Mouse (Mus musculus): ENCODE results near the gene Gm32687. TPM values are rescaled to one million over a fixed set of nuclear protein-coding genes. Genes with fewer than 3 reads are reported as not detected.
"Not testable (repeated sequence)": the region's sequence is repeated elsewhere in the genome, so short reads cannot be mapped to it uniquely, and the experiment has no call there.

Gm32687 gene
- total RNA-seq (2012; rRNA removed): not detected in 2 replicates

- DNase-seq (ENCODE audit: low read depth, low spot score); H3K27ac ChIP-seq (ENCODE audit: insufficient read depth, low read depth, low read length, poor library complexity, severe bottlenecking); in situ Hi-C loops (cut with MboI; ENCODE audit: low sequenced_read_pairs in 2 of 2, unreplicated experiment in 2 of 2); H3K9ac ChIP-seq (ENCODE audit: insufficient read depth, low read depth, low read length, poor library complexity, severe bottlenecking); H3K36me3 ChIP-seq (ENCODE audit: control insufficient read depth, insufficient read depth, low read length, poor library complexity, severe bottlenecking); H3K9me3 ChIP-seq (ENCODE audit: control insufficient read depth, insufficient read depth, low read depth, low read length); H3K4me3 ChIP-seq (ENCODE audit: insufficient read depth in 1 of 2, low read depth in 1 of 2, low read length in 2 of 2, poor library complexity in 1 of 2, severe bottlenecking in 1 of 2); H3K4me1 ChIP-seq (ENCODE audit: control insufficient read depth in 2 of 2, insufficient read depth in 2 of 2, low read length in 2 of 2, poor library complexity in 1 of 2): not testable (repeated sequence)
Measured at GRCm38 (mm10) chr10:81863409-81864407, at the start of gene Gm32687. Gm32687 (plus strand) TSS chr10:81863934.

- H3K27ac ChIP-seq (ENCODE audit: insufficient read depth, low read depth, low read length, poor library complexity, severe bottlenecking); in situ Hi-C loops (cut with MboI; ENCODE audit: low sequenced_read_pairs in 2 of 2, unreplicated experiment in 2 of 2); H3K4me1 ChIP-seq (ENCODE audit: control insufficient read depth in 2 of 2, insufficient read depth in 2 of 2, low read length in 2 of 2, poor library complexity in 1 of 2); DNase-seq (ENCODE audit: low read depth, low spot score); H3K36me3 ChIP-seq (ENCODE audit: control insufficient read depth, insufficient read depth, low read length, poor library complexity, severe bottlenecking); H3K9me3 ChIP-seq (ENCODE audit: control insufficient read depth, insufficient read depth, low read depth, low read length); H3K9ac ChIP-seq (ENCODE audit: insufficient read depth, low read depth, low read length, poor library complexity, severe bottlenecking); H3K4me3 ChIP-seq (ENCODE audit: insufficient read depth in 1 of 2, low read depth in 1 of 2, low read length in 2 of 2, poor library complexity in 1 of 2, severe bottlenecking in 1 of 2): not testable (repeated sequence)
Measured at GRCm38 (mm10) chr10:81846219-81846618, 17.5 kb upstream of the Gm32687 start.

DNA sequence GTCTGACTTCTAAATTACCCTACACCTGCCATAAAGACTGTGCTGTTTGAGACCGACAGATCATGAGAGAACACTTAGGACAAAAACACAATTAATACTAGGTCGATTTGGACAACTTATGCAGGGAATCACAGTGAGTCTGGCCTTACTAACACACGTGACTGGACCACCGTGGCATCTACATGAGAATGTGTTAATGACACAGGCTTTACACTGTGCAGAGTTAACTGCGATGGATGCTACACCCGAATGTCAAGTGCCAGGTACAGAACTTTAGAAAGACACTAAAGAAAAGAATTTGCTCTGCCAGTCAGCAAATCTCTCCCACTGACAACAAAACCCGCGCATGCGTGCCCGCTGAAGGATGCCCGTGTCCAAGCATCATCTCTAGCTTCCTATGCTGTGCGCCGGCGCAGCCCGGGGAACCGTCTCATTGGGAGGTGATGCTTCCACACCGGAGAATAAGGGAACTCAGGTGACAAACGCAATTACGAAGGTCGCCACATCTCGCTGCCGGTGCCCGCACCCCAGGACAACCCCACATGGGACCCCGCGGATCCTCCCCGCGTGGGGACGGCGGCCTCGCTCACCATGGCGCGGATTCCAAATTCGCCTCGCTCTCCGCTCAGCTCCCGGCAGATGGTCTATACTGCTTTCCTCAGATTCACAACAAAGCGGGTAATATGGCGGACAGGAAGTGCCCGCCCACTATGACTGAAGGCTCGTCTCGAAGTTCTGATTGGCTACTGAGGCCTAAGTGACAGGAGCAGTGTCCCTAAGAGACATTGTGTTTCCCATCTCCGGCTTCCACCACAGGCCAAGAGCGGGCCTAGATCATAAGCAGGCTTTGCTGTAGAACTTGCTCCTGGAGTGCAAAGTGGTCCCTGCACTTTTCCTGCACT, 66.4 kb downstream of the Gm32687 start, which contains the start of gene Zfp781:
Zfp781 (minus strand) TSS at position 639 of the 902 bp plus-strand sequence.
- H3K9me3 ChIP-seq (ENCODE audit: control insufficient read depth, insufficient read depth, low read depth, low read length); DNase-seq (ENCODE audit: low read depth, low spot score); in situ Hi-C loops (cut with MboI; ENCODE audit: low sequenced_read_pairs in 2 of 2, unreplicated experiment in 2 of 2): not testable (repeated sequence)

More for the DNA sequence above, 66.4 kb downstream of the Gm32687 start, which contains the start of gene Zfp781:
- H3K4me1 ChIP-seq (ENCODE audit: control insufficient read depth in 2 of 2, insufficient read depth in 2 of 2, low read length in 2 of 2, poor library complexity in 1 of 2); H3K9ac ChIP-seq (ENCODE audit: insufficient read depth, low read depth, low read length, poor library complexity, severe bottlenecking); H3K36me3 ChIP-seq (ENCODE audit: control insufficient read depth, insufficient read depth, low read length, poor library complexity, severe bottlenecking); H3K27ac ChIP-seq (ENCODE audit: insufficient read depth, low read depth, low read length, poor library complexity, severe bottlenecking); H3K4me3 ChIP-seq (ENCODE audit: insufficient read depth in 1 of 2, low read depth in 1 of 2, low read length in 2 of 2, poor library complexity in 1 of 2, severe bottlenecking in 1 of 2): not testable (repeated sequence)

Other genes starting within 250 kb of the Gm32687 start
- 14.5 and 16.7 TPM in 2 replicates for gene Sirt6, start 236.1 kb upstream of the Gm32687 start, total RNA-seq (2012; rRNA removed)
- gene Ankrd24, start 235.4 kb upstream of the Gm32687 start, total RNA-seq (2012; rRNA removed): 14.4 and 18.6 TPM in 2 replicates
- gene Gm10778, start 214.9 kb upstream of the Gm32687 start, total RNA-seq (2012; rRNA removed): 5.3 and 5.5 TPM in 2 replicates
- gene Zfp433, start 159.1 kb upstream of the Gm32687 start, total RNA-seq (2012; rRNA removed): 6.1 and 7.3 TPM in 2 replicates
- gene Gm3055, start 92.8 kb upstream of the Gm32687 start, total RNA-seq (2012; rRNA removed): 7.0 and 10.1 TPM in 2 replicates
- gene Gm4767, start 51.7 kb upstream of the Gm32687 start, total RNA-seq (2012; rRNA removed): 1.6 and 2.6 TPM in 2 replicates
- gene Zfp781, start 66.5 kb downstream of the Gm32687 start, total RNA-seq (2012; rRNA removed): 6.2 and 6.6 TPM in 2 replicates
- 9.1 and 10.4 TPM in 2 replicates for gene Zfp873, start 184.2 kb downstream of the Gm32687 start, total RNA-seq (2012; rRNA removed)
- gene BC024063, start 219.4 kb downstream of the Gm32687 start, total RNA-seq (2012; rRNA removed): 10.2 and 10.8 TPM in 2 replicates

Data from ES-E14 (cell line).